Mouse (Mus musculus): Measurements from ENCODE around the gene Asap3.

Gene Asap3

GRCm38 (mm10) chr4:136224677-136225460, 18.7 kb downstream of the Asap3 start:
- no peak for DNase-seq

- no peak for DNase-seq
Observed at GRCm38 (mm10) chr4:136227408-136227807, 21.2 kb downstream of the Asap3 start.

GRCm38 (mm10) chr4:136228640-136229039, 22.5 kb downstream of the Asap3 start:
- DNase-seq: no peak

- no peak for DNase-seq
Observed at GRCm38 (mm10) chr4:136238669-136239068, 32.5 kb downstream of the Asap3 start.

- no peak for DNase-seq
Observed at GRCm38 (mm10) chr4:136239111-136239510, 32.9 kb downstream of the Asap3 start.

- peak; percentile 77 for DNase-seq
Observed at GRCm38 (mm10) chr4:136239622-136240021, 33.5 kb downstream of the Asap3 start.

- no peak for DNase-seq
Observed at GRCm38 (mm10) chr4:136240123-136240522, 34.0 kb downstream of the Asap3 start.

GRCm38 (mm10) chr4:136240955-136241354, 34.8 kb downstream of the Asap3 start:
- no peak for DNase-seq

GRCm38 (mm10) chr4:136242065-136242703, 36.0 kb downstream of the Asap3 start:
- DNase-seq: peak; percentile 32

- no peak for DNase-seq
Observed at GRCm38 (mm10) chr4:136242728-136243127, 36.6 kb downstream of the Asap3 start.

GRCm38 (mm10) chr4:136244208-136244607, 38.0 kb downstream of the Asap3 start:
- DNase-seq: no peak

GRCm38 (mm10) chr4:136245681-136246080, 39.5 kb downstream of the Asap3 start:
- DNase-seq: no peak

GRCm38 (mm10) chr4:136246568-136246969, 40.4 kb downstream of the Asap3 start:
- no peak for DNase-seq

GRCm38 (mm10) chr4:136247386-136247728, 41.2 kb downstream of the Asap3 start:
- DNase-seq: no peak

GRCm38 (mm10) chr4:136247729-136248463, 41.7 kb downstream of the Asap3 start, which contains the start of gene Tcea3:
Gene Tcea3 (plus strand): TSS chr4:136247729.
- DNase-seq: peak; percentile 63

GRCm38 (mm10) chr4:136248464-136249331, 42.5 kb downstream of the Asap3 start:
- no peak for DNase-seq

- no peak for DNase-seq
Observed at GRCm38 (mm10) chr4:136249332-136249647, 43.1 kb downstream of the Asap3 start.

- DNase-seq: no peak
Observed at GRCm38 (mm10) chr4:136249780-136250179, 43.6 kb downstream of the Asap3 start.

GRCm38 (mm10) chr4:136255919-136256318, 49.8 kb downstream of the Asap3 start:
- DNase-seq: peak; percentile 23

- DNase-seq: no peak
Observed at GRCm38 (mm10) chr4:136256696-136257095, 50.5 kb downstream of the Asap3 start.

- DNase-seq: no peak
Observed at GRCm38 (mm10) chr4:136259916-136260315, 53.8 kb downstream of the Asap3 start.

- peak; percentile 84 for DNase-seq
Observed at GRCm38 (mm10) chr4:136260491-136261180, 54.5 kb downstream of the Asap3 start.

Measured in liver (tissue).